Mouse (Mus musculus) urinary bladder, postnatal 36 days (tissue): Measurements from ENCODE around the gene Ttc24.

ENCODE experiments used
- DNase-seq, 2 experiments: peaks; one replicate each; pipeline ENCODE4 v3.0.0; 2022; ENCODE audit warnings: low spot score in 2 of 2, mixed read lengths in 1 of 2

Gene Ttc24

DNA sequence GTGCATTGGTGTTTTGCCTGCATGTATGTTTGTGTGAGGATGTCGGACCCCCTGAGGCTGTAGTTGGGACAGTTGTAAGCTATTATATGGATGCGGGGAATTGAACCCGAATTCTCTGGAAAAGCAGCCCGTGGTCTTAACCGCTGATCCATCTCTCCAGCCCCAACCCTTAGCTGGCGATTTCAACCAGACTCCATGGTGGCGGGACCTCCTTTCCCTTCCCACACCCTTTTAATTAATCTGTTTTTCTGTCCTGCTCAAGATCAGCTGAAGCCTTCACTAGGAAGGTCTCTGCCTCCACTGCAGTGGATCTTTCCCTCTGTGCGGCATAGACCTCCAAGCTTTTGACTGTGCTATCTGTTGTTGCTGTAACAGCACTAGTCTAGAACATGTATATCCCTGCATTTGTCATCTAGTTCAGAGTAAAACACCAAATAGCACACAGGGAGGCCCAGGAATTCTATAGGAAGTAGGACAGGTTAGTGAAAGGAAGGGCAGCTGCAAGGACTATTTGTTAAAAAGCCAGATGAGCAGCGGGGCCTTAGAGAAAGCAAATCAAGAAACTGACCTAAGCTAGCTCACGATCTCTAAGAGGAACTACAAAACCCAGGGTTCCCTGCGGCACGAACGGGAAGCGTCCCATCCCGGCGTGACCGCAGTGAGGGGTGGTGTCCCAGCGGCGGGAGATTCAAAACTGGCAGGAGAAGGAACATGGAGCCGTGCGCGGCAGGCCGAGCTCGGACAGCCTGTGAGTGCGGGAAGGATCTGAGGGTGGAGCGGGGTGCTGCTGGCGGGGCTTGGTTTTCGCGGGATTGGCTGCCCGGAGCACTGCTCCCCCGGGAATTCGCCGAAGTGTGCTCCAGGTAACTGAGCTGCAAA lies 3.5 kb upstream of the Ttc24 start, which contains the start of gene Iqgap3:
TSS of gene Iqgap3 (plus strand) at position 627 of the 879 bp plus-strand sequence.
- DNase-seq, result peak; percentile 77 to 89

DNA sequence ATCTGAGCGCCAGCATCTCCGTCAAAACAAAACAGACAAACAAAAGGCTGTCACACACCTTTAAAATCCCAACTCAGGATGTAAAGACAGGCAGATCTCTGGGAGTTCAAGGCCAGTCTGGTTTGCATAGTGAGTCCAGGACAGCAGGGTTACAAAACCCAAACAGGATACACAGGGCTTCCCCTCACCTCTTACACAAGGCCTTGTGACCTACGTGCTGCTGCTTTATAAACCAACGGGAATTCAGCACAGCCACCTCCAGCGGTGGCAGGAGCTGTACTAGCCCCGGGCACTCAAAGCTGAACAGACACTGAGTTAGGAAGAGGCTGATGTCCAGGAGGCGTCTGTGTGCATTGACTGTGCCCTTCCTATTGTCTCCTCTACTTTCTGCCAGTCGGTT lies 663 bp downstream of the Ttc24 start:
- DNase-seq, result no peak

GRCm38 (mm10) chr3:88074766-88075165 lies 3.3 kb downstream of the Ttc24 start:
- no peak for DNase-seq

GRCm38 (mm10) chr3:88074351-88074750 lies 3.8 kb downstream of the Ttc24 start:
- no peak for DNase-seq

- no peak for DNase-seq
Measured at GRCm38 (mm10) chr3:88073631-88074030, 4.5 kb downstream of the Ttc24 start.

GRCm38 (mm10) chr3:88071783-88072182 lies 6.3 kb downstream of the Ttc24 start:
- peak; percentile 78 to 85 for DNase-seq

GRCm38 (mm10) chr3:88068386-88068785 lies 9.7 kb downstream of the Ttc24 start:
- no peak for DNase-seq

- DNase-seq, result peak; percentile 72 to 82
Measured at GRCm38 (mm10) chr3:88057902-88058696, 20.0 kb downstream of the Ttc24 start, which contains the start of gene Naxe. Naxe (minus strand) TSS chr3:88058495.

GRCm38 (mm10) chr3:88057030-88057429 lies 21.1 kb downstream of the Ttc24 start:
- no peak for DNase-seq

DNA sequence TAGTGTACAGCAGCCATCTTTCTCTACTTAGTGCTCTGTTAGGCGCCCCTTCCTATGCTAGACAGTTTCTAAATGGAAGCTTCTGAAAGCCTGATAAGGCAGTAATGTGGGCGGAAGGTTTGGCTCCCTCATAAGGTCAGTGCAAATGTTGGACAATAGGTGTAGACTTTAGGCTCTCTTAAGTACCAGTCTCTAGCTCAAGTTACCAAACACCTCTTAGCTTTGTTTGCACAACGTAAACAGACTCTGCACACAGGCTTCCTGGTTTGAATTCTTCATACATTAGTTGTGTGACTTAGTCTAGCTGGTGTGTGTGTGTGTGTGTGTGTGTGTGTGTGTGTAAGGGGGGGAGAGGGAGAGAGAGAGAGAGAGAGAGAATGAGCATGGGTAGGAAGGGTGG lies 28.6 kb downstream of the Ttc24 start:
- DNase-seq, result no peak

GRCm38 (mm10) chr3:88042661-88043421 lies 35.3 kb downstream of the Ttc24 start, which contains the start of gene Gpatch4:
Gpatch4 (plus strand) TSS chr3:88043108.
- peak; percentile 76 to 83 for DNase-seq

DNA sequence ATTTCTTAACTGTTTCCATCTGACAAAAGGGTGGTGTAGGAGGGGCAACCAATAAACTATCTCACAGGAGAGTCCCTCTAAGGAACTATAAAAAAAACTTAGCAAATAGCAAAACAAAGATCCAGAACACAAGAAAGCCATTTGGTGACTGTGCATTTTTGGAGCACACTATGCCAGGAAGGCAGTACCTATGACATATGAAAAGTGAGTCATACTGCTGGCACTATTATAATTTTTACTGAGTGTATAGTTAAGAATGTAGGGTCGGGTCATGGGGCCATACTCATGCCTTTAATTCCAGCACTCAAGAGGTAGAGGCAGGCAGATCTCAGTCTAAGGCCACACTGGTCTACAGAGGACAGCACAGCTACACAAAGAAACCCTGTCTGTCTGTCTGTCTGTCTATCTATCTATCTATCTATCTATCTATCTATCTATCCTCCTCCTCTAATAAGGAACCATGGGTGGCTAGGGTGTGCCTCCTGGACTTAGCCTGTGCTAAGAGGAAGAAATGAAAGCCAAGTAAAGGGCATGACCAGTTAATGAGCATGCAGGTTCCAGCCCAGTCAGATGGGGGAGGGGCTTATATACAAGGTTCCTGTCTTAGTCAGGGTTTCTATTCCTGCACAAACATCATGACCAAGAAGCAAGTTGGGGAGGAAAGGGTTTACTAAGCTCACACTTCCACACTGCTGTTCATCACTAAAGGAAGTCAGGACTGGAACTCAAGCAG lies 42.4 kb downstream of the Ttc24 start:
- DNase-seq, result no peak

DNA sequence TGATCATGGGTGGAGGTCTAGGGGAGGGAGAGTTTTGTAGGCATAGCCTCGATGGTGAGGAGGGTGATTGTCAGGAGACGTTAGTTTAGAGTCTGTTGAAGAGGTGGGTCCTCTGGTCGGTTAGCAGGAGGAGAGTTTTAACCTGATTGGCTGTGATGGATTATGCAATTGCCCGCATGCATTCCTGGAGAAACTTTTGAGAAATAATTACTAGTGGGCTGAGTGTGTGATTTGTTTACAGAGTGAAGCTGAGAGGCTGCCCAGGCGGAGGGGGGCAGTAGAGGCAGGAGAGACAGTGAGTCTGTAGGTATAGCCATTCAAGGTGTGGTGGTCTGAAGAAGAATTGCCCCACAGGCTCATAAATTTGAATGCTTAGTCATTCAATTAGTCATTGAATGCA lies 44.6 kb downstream of the Ttc24 start:
- DNase-seq, result no peak

DNA sequence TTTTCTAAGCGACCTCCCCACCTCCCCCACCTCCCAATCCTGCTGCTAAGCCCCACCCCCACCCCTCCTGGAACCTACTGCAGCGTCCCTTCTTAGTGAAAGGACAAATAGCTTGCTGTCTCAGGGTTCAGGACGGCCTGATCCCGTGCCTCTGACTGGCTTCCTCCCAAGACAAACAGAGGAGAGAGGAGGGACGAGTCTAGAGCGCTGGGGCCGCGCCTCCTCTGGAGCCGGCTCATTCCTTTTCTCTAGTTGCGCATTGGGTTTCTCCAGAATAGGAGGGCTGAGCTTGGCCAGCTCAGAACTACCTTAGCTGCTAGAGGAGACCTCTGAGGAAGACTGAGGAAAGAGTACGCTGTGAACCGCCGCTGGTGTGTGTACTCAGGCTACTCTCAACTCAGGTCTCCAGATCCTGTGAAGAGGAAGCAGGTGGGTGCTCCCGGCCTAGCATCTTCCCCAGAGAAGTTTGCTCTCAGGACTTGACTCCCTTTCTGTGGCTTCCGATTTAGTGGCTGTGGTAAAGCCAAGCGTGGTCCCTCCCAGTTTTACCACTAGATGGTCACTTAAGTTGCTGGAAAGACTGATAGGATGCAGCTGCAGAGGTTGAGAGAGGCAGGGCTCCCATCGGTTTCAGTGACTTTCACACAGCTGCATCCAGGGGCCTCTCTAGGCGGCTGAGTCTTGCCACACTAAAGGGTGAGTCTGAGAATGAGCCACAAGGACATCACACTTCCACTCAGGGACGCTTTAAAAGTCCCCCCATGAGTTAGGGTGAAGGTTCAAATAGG lies 47.3 kb downstream of the Ttc24 start:
- DNase-seq, result peak; percentile 28 to 48

DNA sequence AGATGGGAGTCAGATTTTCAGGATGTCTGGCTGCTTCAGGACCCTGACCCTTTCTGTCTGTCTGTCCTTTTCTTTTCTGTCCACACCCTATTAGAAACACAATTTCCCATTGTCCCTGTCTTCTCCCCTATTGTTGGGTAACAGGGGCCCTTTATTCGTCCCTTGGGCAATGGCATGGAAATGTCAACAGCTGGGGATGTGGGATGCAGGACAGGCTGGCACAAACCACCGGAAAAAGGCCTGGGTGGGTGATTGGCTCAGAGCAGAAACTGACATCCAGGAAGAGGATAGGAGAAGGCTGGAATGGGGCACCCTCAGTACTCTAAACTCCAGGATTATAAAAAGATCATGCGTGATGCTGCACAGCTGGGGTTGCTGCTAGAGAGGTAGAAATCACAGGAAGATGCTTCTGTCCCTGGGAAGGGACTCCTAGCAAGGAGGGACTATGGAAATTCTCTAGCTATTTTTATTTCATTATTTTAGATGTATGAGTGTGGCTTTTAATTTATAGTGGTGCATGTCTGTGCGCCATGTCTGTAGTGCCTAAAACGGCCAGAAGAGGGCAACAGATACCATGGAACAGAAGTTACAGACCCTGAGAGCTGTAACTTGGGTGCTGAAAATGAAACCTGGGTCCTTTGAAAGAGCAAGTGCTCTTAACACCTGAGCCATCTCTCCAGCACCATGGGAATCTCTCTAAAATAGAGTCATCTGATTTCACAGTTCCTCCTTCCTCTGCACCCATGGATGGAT lies 50.5 kb downstream of the Ttc24 start, which contains the start of gene Hapln2:
TSS of gene Hapln2 (minus strand) at position 150 of the 753 bp plus-strand sequence.
- no peak for DNase-seq

DNA sequence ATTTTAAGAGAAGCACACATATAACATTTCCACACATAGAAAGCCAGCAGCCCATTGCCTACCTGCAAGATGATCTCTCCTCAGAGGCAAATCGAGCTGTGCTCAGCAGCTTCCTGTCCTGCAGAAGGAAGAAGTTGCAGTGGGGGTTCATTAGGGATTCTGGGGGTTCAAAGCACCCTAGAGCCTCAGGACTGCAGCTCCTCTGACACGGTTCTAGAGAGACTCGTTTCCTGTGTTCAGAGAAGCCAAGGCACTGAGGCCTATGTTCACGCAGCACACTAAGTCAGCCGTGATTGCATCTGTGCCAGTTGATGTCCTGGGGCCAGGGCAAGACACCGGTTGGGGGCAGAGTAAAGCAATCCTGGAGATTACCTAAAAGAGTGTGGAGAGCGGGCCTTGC lies 51.3 kb downstream of the Ttc24 start:
- DNase-seq, result no peak

- no peak for DNase-seq
Measured at GRCm38 (mm10) chr3:88023192-88024074, 54.7 kb downstream of the Ttc24 start.
